Mouse (Mus musculus) myocyte (in vitro differentiated cells): Measurements from ENCODE around the gene Cd300ld5.

Experiments
- E2F4 ChIP-seq: IDR thresholded peaks from one replicate; pipeline ENCODE4 v1.6.1; 2011; ENCODE audit warnings: mild to moderate bottlenecking, control low read depth, moderate library complexity; ENCODE audit not compliant: insufficient read depth
- TCF12 ChIP-seq: IDR thresholded peaks from one replicate; pipeline ENCODE4 v1.6.1; 2011; ENCODE audit warnings: mild to moderate bottlenecking, control low read depth; ENCODE audit not compliant: poor library complexity, insufficient read depth, severe bottlenecking

- no peak for TF ChIP-seq TCF12
- no peak for TF ChIP-seq E2F4
Observed at GRCm38 (mm10) chr11:115059797-115060196, 22.2 kb upstream of the Cd300ld5 start.
